Mouse (Mus musculus) G1E-ER4 (cell line): Measurements from ENCODE around the gene Nt5c2. TPM values are rescaled to one million over a fixed set of nuclear protein-coding genes. Genes with fewer than 3 reads are reported as not detected.

Source experiments
- GATA1 ChIP-seq: IDR thresholded peaks from one replicate; pipeline ENCODE4 v1.8.0; 2012; ENCODE audit warnings: low read length, inconsistent platforms
- polyA plus RNA-seq: library from polyadenylated mRNA; stranded (reverse); fragments of >175 nt; gene quantifications from 2 replicates; pipeline ENCODE4 v1.2.3, GENCODE M21; 2012

Gene Nt5c2
- polyA plus RNA-seq, 1 experiment = 6.8 TPM

DNA sequence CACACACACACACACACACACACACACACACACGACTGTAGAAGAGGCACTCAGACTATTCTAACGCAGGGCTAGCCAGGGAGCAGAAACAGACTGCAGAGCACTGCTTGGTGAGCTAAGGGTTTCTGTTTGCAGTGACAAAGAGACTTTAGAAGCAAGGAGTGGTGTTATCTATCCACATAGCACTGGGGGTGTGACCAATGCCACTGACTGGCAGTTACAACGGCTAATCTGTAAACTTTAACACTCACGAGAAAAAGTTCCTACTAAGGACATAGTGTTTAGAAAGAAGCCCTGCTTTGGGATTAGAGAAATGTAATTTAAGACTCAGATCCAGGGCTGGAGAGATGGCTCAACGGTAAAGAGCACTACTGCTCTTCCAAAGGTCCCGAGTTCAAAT is 15.2 kb downstream of the Nt5c2 start:
- TF ChIP-seq GATA1 = no peak

DNA sequence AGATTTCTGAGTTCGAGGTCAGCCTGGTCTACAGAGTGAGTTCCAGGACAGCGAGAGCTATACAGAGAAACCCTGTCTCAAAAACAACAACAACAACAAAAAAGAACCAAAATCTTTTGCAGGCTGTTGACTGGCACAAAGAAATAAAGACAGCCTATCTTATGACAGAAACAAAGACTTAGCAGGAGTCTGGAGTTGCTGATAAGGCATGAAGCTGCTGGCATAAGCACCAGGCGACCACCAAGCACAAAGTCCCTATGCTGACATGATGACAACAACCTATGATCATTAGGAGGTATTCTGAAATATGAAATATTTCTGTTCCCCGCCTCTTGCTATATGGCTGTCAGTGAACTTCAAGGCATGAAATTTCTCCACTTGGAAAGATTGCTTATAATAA is 16.0 kb downstream of the Nt5c2 start:
- no peak for TF ChIP-seq GATA1

DNA sequence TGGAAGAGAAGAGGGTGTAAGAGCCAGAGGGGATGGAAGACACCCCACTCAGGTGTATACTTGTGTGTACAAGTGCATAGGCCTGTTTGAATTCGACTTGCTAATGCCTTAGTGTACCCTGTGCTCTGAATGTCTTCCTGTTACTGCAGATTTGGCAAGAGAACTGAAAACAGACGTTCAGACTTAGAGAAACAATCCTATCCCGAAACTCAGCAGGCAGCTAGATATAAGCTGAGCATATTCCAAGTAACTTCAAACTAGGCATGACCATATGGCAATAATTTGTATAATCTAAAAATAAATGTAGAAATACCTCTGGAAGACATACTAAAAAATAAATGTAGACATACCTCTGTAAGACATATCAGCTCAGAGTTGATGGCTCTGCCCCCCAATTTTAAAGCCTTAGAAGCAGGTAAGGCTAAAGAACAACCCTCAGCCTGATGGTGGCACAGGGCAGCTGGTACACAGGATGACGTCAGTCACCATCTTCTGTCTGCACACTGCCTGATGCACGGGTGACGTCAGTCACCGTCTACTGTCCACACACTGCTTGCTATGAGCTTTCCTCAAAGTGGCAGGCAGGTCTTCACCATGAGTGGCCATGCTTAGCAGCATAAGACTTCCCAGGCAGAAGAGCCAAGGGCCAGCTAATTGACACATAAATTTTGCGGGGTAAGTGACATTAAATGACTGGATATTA is 16.6 kb downstream of the Nt5c2 start:
- TF ChIP-seq GATA1 = no peak

DNA sequence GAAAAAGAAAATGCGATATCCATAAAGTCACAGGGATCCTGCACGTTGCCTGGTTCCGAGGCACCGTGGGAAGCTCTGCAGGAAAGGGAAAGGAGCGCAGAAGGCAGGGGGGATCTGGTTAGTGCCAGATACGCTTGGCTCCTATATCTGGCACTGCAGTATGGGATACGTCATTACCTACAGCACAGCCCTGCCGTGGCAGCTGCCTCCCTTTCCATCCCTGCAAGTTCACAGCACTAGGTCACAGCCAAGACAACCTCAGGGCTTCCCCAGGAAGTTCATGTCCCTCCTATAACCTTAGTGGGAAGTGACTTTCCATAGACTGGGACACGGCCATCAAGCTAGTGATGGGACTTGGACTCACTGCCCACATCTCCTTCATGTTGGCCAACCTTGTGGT is 18.9 kb downstream of the Nt5c2 start:
- TF ChIP-seq GATA1 = no peak

DNA sequence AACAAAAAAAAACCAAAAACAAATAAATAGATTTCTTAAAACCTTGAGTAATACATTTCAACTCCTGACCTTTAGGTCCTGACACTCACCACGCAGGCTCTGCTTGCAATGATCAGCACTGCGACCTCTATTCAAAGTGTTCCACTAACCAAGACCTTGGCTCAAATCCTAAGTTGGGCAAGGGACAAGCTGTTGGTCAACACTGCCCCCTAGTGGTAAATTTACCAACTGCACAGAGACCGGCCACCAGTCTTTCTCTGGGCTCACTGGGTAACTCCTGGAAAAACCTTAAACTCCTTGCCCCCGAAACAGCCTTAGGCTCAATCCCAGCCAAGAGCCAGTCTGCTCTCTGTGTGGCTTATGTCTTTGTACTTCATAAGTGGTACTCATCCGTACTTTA is 23.8 kb downstream of the Nt5c2 start:
- no peak for TF ChIP-seq GATA1

DNA sequence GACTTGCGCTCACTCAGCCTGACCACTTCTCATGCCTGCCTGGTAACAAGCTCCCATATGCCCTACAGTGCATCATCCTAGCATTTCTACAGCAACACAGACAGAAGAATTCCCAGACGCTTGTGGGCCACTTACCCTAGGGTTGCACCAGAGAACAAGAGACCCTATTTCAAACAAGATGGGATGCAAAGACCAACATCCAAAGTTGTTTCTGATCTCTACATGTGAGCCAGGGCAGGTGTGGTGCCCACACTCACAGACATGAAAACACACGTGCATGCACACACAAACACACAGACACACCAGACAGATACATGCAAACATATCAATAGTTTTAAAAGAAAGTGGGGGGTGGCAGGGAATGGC is 24.8 kb downstream of the Nt5c2 start:
- no peak for TF ChIP-seq GATA1

DNA sequence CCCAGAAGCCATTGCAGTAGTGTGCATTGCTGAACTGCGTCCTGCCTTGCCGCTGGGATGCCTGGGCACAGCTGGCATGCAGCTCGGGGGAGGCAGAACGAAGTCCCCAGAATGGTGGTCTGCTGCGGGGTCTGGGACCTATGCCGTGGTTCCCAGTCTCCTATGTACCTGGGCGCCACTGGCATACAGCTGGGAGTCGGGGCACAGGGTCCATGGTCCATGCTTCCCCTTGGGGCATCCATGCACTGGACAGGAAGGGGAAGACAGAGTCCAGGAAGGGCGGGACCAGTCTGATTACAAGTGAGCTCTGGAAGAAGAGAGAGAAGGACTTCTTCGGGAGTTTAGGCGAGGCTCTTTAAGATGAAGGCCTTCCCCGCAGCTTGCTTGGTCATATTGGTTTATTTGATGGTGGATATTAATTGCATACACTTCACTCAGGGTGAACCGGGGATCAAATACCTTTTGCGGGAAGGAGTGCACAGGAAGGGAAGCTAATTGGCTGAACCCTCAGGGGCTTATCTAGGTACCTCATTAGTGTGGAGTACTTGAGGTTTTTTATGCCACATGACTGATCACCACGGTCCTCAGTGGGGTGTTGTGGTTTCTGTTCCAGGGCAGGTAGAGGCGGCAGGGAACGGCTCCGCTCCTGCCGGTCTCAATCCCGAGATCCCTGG is 25.3 kb downstream of the Nt5c2 start:
- TF ChIP-seq GATA1 = no peak

DNA sequence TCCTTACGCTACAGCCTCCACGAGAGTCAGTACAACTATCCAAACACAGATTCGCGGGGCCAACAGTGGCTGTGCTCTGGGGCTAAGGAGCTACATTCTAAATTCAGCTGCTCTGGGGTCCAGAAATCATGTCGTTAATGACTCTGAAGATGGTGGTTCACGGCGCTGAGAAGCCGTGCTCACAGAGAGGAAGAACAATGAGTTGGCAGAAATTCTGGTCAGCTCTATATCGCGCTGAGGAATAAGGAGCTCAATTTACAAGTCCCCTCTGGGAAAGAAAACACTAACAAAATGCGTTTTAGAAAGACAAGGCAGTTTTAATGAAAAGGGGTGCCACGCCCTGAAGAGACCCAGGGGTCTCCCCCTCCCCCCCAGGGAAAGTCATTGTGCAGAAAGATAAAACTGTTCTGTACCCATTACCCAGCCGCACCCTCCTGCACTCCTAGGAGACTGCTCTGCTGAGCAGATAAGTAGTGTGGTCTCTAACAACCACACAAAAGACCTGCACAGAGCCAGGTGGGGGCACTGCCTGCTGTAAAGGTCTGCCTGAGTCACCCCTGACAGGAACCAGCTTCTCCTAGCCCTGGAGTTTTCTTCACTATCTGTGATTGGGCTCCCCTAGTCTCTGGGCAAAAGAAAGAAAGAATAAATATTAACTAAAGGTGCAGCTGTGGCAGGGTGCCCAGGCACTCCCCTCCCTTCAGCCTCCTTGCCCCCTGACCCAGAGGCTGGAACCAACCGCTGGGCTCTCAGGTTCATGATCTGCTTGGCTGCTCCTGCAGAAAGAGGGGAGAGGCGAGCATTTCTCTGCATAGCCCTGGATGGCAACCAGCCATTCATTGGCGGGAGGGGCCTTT is 26.5 kb downstream of the Nt5c2 start:
- peak; percentile 59 for TF ChIP-seq GATA1

DNA sequence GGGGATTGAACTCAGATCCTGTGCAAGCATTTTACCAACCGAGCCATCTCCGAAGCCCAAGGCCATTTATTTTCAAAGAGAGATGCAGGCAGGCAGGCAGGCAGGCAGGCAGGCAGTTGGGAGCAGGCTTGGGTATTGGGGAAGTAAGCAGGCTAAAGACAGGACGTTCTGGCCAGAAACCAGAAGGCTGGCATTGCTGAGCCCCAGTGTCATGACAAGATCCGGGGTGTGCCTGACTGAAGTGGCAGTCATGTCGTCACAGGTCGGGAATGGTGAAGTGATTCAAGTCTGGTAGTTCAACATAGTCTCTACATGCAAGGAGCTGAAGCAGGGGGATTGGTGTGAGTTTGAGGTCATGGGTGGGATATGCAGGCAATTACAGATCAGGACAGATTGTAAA is 27.3 kb downstream of the Nt5c2 start:
- TF ChIP-seq GATA1 = no peak

DNA sequence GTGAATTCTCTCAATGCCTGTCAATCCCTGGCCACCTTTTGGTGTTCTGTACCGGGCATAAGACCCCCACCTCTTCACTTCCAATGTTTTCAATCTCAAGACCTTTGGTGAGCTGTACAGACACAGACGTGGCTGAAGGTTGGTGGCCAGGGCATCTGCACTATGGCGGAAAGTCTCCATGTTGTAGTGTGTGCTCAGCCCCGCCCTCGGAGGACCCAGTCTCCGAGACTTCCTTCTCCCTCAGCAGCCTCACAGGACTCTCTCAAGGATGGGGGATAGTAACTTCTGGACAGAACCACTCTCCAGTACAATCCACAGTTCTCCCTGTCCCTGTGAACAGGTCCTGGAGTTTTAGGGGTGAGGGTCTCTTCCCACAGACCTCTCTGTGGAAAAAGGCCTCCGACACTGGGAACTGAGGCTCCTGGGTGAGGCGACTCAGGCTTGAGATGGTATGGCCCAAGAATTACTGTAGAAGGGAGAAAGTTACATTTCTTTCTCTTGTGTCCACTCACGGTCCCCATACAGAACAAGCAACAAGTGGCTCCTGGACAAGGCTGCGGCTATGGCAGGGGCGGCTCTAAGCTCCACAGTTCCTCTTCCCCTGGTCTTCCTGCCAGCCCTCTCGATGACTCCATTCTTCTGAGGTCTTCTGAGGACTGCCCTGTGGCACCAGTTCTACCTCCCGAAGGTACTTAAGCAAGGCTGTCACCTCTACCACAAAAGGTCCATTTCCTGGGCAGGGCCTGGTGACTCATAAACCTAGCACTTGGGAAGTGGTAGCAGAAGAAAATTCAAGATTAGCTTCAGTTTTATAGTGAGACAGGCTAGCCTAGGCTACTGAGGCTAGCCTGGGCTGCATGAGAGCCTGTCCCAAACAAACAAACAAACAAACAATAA is 30.0 kb downstream of the Nt5c2 start:
- no peak for TF ChIP-seq GATA1

DNA sequence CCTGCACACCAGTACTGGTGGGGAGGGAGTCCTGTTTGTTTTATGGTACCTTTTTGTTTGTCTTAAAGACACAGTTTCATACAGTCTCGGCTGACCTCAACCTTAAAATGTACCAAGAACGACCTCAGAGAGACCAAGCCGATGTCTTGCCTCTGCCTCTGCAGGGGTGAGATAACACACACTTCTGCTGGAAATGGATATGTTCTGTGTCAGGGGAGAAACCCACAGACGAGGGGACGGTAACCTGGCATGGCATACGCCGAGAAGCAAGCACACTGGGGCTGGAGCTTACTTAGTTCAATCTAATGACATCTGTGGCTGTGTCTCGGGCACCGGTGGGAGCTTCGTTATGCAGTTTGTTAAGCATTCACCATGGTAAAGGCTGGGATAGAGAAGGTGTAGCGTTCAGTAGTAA is 31.0 kb downstream of the Nt5c2 start:
- TF ChIP-seq GATA1 = no peak

DNA sequence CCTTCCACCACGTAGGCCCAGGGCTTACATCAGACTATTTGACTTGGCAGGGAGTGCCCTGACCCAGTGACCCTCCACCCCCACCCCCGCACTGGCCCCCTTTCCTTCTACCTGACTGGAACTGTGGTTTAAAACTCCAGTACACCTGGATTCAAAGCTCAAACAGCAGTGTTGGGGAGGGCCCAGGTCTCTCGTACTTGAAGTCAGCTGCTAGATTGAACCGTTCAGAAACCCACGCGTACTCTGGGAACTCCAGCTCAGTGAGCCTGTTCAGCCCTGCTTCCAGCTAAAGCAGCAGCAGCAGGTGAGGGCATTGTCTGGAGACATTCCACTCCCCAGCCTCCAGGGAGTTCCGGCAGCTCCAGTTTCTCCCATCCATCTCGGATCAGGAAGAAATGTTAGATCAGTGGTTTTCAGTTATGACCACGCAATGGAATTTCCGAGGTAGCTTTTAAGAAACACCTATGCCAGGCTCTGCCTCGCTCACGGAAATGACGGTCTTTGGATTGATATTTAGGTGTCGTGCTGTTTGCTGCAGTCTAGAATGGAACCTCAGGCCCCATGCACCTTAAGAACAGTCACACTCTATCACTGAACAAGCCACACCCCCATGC is 31.5 kb downstream of the Nt5c2 start:
- TF ChIP-seq GATA1 = no peak

DNA sequence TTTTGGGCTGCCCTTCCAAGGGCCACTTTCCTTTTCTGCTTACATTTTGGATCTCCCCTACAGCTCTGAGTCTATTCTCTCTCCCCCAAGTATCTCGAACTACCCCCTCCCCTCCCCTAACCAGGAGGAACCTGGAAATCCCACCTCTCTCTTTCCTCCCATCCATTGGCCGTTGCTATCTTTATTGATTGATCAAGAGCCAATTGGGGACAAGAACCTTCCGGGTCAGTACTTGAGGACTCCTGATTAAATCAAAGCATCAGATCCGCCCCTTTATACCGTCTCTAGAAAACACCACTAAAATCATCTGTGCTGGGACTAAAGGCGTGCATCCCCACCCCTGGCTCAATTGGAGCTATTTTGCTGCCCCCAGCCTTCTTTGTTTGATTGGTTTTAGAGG is 33.5 kb downstream of the Nt5c2 start:
- TF ChIP-seq GATA1 = no peak

DNA sequence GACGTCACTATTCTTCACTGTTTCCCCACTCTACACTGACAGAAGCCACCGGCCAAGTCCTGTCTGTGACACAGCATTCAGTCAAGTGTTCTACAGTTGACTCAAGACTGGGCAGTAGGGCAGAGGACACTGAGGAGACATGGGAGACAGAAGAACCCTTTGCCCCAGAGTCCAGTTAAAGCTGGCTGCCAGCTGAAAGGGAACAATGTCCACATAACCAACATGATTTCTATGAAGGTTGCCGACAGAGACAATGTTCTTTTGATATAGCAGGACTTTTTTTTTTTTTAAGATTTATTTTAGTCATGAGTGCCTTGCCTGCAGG is 35.2 kb downstream of the Nt5c2 start:
- TF ChIP-seq GATA1 = no peak

DNA sequence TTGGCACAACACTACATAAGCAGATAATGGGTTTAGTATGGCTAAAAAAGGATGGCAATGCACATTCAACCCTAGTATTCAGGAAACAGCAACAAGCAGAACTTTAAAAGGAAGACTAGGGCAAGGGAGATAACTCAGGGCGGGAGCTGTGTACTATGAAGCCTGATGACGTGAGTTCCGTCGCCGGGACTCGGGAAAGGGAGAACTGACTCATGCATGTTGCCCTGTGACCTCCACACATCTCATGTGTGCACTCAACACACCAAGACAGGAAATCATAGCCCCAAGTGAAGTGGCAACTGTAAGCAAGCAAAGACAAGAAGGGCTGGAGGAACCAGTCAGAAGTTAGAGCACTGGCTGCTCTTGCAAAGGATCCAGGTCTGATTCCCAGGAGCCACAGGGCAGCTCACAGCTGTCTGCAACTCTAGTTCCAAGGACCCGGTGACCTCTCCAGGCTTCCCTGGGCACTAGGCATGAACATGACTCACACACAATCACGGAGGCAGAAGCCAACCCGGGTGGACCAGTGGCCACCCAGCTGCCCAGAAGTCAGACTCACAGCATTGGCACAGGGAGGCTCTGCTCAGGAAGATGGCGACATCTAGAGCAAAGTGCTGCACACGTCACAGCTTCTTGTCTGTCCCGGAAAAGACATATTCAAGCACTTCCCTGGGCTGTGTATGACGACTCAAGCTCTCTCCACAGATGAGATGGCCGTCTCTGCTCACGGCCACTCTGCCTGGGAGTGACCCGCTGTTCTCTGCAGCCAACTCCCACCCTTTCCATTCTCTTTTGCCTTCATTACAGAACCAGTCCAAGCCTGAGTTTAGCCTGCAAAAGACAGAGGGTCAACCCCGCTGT is 35.8 kb downstream of the Nt5c2 start:
- no peak for TF ChIP-seq GATA1
